Mouse (Mus musculus) liver, embryonic 12.5 days (tissue): ENCODE measurements around the gene Gm1604a. TPM values are rescaled to one million over a fixed set of nuclear protein-coding genes. Genes with fewer than 3 reads are reported as not detected.
"Not testable (repeated sequence)": the region's sequence is repeated elsewhere in the genome, so short reads cannot be mapped to it uniquely, and the experiment has no call there.

Source experiments
- ATAC-seq: fragments of 200-750 bp; cut with Nextera tagmentation; 2 replicates; pipeline ENCODE4 v1.8.0; 2017; ENCODE audit warnings: moderate number of reproducible peaks, mild to moderate bottlenecking, moderate library complexity
- H3K27ac ChIP-seq: fragments of 300-500 bp; sonication (generic); 2 replicates; pipeline ENCODE4 v1.5.1; 2016; ENCODE audit warnings: mild to moderate bottlenecking
- H3K27me3 ChIP-seq: fragments of 300-500 bp; sonication (generic); replicated peaks from 2 replicates; pipeline ENCODE4 v1.6.1; 2016; ENCODE audit warnings: mild to moderate bottlenecking, moderate library complexity
- H3K36me3 ChIP-seq: fragments of 300-500 bp; sonication (generic); 2 replicates; pipeline ENCODE4 v1.6.1; 2016; ENCODE audit warnings: mild to moderate bottlenecking, moderate library complexity
- H3K4me1 ChIP-seq: fragments of 300-500 bp; sonication (generic); 2 replicates; pipeline ENCODE4 v1.6.1; 2016
- H3K4me2 ChIP-seq: fragments of 300-500 bp; sonication (generic); 2 replicates; pipeline ENCODE4 v1.6.1; 2016; ENCODE audit warnings: mild to moderate bottlenecking, moderate library complexity
- H3K4me3 ChIP-seq: fragments of 300-500 bp; sonication (generic); 2 replicates; pipeline ENCODE4 v1.5.1; 2016; ENCODE audit warnings: mild to moderate bottlenecking, moderate library complexity
- H3K9ac ChIP-seq: fragments of 300-500 bp; sonication (generic); 2 replicates; pipeline ENCODE4 v1.6.1; 2016; ENCODE audit warnings: mild to moderate bottlenecking, moderate library complexity
- H3K9me3 ChIP-seq: fragments of 300-500 bp; sonication (generic); replicated peaks from 2 replicates; pipeline ENCODE4 v1.6.1; 2016; ENCODE audit warnings: mild to moderate bottlenecking, moderate library complexity
- WGBS: fragments of 180-500 bp; shearing (Covaris S2); methylation state at CpG from one replicate; pipeline ENCODE4 v1.1.7; 2016; ENCODE audit not compliant: insufficient replicate concordance; 5-methylcytosine and 5-hydroxymethylcytosine counted together
- polyA plus RNA-seq: library from polyadenylated mRNA; unstranded; fragments of >200 nt; fragmentation: Nextera tagmentation; extraction: Ambion mirVana; gene quantifications from 2 replicates; pipeline ENCODE4 v1.2.1, GENCODE M21; 2016

The Gm1604a gene
- polyA plus RNA-seq, 1 experiment from 2014 or later: not detected

DNA sequence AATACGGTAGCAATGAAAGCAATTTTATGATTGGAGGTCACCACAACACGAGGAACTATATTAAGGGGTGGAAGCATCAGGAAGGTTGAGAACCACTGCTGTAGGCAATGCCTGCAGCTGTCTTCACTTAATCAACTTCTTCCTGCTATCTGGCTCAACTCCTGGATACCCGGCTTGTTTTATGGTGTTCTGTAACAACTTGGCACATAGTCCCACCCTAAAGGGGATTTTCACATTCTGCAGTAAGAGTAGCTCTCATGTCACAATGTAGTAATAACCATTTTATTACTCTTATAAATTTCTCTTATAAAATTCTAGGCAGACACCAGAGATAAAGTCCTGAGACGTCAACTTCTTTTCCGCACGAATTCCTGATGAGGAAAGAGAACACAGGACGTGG is 15.9 kb upstream of the Gm1604a start:
- not testable (repeated sequence) for H3K4me1 ChIP-seq, H3K4me3 ChIP-seq, H3K9me3 ChIP-seq, H3K27ac ChIP-seq, H3K4me2 ChIP-seq, H3K27me3 ChIP-seq, H3K9ac ChIP-seq, ATAC-seq, H3K36me3 ChIP-seq
- WGBS: no CpG with 5 or more reads among the region's 7 CpGs

DNA sequence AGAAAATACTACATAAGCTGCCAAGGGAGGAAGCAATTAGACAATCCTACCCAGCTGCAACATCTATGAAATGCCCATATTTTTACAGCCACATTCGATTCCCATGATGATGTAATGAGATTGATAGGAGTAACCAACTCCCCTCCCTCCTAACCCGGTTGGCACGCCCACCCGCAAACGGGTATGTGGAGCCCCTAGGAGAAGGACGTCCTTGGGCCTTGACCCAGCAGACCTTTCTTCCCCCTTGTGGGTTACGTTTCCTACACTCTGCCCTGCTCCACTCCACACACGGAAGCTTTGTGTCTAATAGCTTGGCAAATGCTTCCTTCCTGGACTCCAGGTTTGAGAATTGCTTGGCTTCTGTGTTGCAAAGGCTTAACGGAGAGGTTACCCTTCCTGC is 15.5 kb upstream of the Gm1604a start:
- H3K4me3 ChIP-seq, H3K27me3 ChIP-seq, H3K9me3 ChIP-seq, ATAC-seq, H3K9ac ChIP-seq, H3K27ac ChIP-seq, H3K4me1 ChIP-seq, H3K4me2 ChIP-seq, H3K36me3 ChIP-seq: not testable (repeated sequence)
- WGBS: 33% methylated on average over 5 of the region's 9 CpGs

DNA sequence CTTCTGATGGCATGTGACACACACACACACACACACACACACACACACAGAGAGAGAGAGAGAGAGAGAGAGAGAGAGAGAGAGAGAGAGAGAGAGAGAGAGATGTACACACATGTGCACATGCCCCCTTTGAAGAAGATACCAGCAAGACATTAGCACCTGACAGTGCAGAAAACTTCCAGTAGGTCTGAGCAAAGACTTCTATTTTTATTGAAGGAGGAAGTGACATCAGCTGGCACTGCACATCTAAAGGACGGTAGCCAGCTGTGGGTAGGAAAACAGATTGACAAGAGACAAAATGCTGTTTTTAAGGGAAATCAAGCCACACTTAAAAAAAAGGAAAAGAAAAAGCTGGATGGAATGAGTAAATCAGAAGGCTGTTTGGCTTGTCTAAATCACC is 11.2 kb upstream of the Gm1604a start:
- H3K4me1 ChIP-seq, ATAC-seq, H3K4me2 ChIP-seq, H3K9me3 ChIP-seq, H3K36me3 ChIP-seq, H3K27ac ChIP-seq, H3K27me3 ChIP-seq, H3K9ac ChIP-seq, H3K4me3 ChIP-seq: not testable (repeated sequence)
- WGBS: no CpG with 5 or more reads among the region's 1 CpGs

DNA sequence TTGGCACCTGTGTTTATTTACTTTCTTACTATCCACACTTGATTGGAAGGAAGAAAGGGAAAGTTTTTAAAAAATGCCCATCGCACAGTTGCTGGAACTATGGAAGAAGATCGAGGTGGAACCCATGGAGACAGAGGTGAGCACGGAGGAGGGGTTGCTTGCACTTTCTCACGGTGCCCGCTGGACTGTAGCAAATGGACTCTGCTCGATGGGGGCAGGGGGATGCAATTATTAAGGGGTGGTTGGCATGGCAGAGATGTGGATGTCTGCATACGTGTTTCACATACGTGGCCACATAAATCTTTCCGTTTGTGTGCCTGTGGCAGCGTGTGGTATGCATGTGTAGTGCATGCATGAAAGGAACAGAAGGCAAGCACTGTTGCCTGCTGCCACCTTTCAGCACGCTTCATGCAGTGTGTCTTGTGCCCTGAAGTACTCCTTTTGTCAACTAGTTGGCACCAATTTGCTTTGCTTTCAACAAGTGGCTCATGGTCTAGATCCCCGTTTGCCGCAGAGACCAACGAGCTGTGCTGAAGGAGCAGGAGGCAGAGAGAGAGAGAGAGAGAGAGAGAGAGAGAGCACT is 487 bp downstream of the Gm1604a start:
- not testable (repeated sequence) for H3K9me3 ChIP-seq, H3K4me2 ChIP-seq, ATAC-seq, H3K27ac ChIP-seq, H3K27me3 ChIP-seq, H3K4me3 ChIP-seq, H3K9ac ChIP-seq, H3K4me1 ChIP-seq, H3K36me3 ChIP-seq
- WGBS: 61% methylated on average over 3 of the region's 14 CpGs

DNA sequence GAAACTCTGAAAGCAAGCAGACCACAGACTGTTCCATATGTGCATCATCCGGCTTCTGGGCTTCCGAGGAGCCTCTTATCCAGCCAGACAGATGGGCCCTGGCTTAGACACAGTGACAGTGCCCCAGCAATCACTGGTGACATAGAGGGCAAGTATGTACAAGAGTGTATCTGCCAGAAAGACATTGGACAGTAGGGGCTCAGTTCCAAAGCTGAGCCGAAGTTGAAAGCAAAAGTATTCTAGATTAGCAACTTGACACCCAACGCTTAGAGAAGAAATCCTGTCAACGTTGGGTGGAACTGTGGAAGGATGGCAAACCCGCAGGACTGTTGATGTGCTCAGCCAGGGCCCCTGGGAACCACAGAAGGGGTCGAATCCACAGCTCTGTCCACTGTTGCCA is 4.8 kb downstream of the Gm1604a start:
- H3K4me2 ChIP-seq, H3K9me3 ChIP-seq, H3K27me3 ChIP-seq, H3K36me3 ChIP-seq, H3K4me3 ChIP-seq, H3K9ac ChIP-seq, H3K27ac ChIP-seq, H3K4me1 ChIP-seq, ATAC-seq: not testable (repeated sequence)
- 62% methylated on average over 5 of the region's 7 CpGs for WGBS

DNA sequence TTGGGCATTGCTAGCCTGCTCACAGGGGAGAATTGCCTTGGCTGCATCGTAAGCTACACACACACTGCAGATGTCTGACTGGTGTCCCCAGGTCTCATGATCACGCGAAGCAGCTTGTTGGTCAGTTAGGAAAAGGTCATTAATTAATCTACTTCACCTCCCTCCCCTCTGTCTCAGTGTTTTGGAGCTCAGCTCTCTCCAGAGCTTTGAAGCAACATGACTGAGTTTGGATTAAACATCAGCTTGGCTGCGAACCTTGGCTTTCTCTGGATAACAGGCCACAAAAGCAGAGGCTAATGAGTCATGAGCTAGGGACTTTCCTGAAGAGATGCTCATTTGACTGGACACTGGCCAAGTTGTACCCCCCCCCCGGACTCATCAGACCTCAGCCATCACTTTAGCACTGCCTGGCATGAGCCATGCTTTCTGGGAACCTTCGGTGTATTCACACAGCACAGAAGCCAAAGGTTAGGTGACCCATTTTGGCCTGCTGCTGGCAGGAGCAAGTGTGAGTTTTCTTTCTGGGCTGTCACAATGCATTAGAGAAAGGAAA is 5.3 kb downstream of the Gm1604a start:
- H3K4me2 ChIP-seq, H3K9me3 ChIP-seq, H3K9ac ChIP-seq, H3K4me1 ChIP-seq, ATAC-seq, H3K4me3 ChIP-seq, H3K27ac ChIP-seq, H3K36me3 ChIP-seq, H3K27me3 ChIP-seq: not testable (repeated sequence)
- 54% methylated on average over 3 of the region's 6 CpGs for WGBS

DNA sequence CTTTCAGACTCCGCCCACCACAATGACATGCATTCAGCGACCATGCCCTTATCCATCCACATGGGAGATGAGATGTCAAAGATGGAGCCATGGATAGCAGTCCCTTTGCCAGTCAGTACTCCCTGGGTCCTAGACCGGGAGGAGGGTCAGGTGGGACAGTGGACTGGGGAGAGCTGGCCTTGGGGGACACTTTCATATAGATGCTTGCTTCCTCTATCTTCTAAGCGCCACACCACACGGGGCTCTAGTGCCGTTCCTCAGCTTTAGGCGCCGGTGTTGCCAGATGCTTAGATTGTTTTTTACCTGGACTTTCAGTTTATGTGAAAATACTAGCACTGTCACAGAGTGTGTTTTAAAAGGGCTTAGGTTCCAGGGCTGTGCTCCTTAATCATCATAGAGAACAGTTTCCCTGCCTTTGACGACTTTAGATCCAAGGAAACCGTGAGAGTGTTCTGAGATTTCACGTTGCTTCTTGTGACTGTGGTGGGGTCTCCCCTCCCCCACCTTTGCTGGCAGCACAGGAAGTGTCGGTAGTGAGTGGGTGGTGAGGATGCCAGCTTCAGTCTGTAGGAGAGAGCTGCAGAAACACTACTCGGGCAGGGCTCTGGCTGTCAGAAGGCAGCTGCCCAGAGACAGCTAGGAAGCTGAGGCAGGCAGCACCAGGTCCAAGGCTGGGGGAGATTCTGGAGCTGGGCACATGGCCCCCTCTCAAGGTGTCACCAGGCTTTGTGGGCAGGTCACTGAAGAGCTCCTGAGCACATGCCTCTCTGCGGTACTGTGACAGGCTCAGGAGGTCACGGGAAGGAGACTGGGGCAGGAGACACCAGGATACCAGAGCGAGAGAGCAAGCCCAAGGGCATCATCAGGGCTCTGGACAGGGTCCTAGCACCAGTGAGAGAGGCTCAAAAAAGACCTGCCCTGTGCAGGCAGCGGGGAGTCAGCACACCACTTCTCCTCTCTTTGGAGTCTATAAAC is 8.1 kb downstream of the Gm1604a start:
- H3K4me2 ChIP-seq, H3K27ac ChIP-seq, H3K36me3 ChIP-seq, H3K27me3 ChIP-seq, H3K9ac ChIP-seq, ATAC-seq, H3K4me3 ChIP-seq, H3K4me1 ChIP-seq, H3K9me3 ChIP-seq: not testable (repeated sequence)
- 40% methylated on average over 3 of the region's 17 CpGs for WGBS

DNA sequence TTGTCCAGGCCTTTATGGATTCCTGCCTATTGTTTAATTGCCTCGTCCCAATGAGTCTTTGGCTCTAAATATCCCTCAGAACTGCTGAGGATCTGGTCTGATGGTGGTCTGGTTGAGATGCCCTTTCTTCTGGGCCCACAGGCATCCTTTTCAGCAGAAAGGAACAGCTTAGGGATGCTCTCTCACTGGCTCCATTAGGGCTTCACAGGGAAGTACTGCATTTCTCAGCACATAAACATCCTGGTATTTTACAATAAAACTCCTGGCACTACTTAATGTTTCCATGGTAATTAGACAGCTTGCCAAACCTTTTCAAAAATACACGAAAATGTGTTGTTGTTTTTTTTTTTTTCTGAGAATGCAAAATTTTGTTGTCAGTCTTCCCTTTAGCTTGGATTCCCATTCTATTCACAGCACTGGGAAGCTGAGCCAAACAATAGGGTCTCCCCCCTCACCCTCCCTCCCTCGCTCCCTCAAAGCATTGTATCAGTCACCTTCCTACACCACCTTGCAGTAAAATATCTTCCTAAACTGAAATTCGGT is 43.7 kb downstream of the Gm1604a start:
- H3K36me3 ChIP-seq, H3K4me2 ChIP-seq, H3K27me3 ChIP-seq, H3K9me3 ChIP-seq, H3K4me3 ChIP-seq, H3K9ac ChIP-seq, ATAC-seq, H3K27ac ChIP-seq, H3K4me1 ChIP-seq: not testable (repeated sequence)
- WGBS: 41% methylated on average over 3 of the region's 4 CpGs

DNA sequence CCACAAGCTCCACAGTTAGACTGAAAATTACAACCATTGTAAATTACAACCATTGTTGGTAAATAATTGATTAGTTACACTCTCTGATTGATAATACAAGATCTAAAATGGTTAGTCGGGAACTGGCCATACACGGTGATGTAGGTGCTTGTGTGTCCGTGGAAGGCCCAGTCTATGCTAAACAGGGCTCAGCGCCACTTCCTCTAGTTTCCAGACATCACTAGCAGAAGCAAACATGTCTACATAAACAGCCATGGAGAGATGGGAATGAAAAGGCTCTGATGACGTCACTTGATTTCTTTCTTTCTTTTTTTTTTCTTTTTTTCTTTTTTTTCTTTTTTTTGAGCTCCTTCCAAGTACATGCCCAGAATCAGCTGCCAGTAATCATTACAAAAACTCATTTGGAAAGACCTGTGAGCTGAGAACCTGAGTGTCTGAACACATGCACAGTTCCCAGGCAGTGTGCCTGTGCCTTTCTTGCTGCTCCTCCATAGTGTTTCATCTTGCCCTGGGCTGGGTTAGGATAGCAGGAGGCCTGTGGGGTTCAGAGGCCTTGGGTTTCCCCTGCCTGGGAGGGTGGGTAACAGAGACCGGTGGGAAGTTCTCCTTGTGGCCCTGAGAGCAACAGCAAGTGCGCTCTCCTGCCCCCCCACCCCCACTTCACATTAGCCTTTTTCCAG is 44.3 kb downstream of the Gm1604a start:
- H3K27ac ChIP-seq, H3K9me3 ChIP-seq, H3K27me3 ChIP-seq, H3K4me2 ChIP-seq, ATAC-seq, H3K9ac ChIP-seq, H3K4me1 ChIP-seq, H3K4me3 ChIP-seq, H3K36me3 ChIP-seq: not testable (repeated sequence)
- WGBS: 70% methylated on average over 5 of the region's 7 CpGs

DNA sequence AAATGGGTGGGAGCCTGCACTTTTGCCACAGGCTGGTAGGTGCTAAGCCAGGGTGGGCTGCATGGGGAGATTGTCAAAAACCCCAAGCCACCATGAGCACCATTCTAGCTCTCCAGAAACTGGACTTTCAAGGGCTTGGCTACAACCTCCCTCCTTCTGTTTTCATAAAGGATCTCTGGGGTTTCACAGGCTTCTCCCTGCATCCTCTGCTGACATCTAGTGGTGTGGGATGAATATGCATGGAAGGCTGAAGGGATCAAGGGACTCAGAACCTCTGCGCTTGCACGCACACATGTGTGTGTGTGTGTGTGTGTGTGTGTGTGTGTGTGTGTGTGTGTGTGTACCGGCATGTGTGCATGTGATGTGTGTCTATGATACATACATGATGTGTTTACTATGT is 49.1 kb downstream of the Gm1604a start:
- not testable (repeated sequence) for H3K27ac ChIP-seq, H3K4me3 ChIP-seq, H3K36me3 ChIP-seq, H3K27me3 ChIP-seq, H3K4me2 ChIP-seq, H3K9me3 ChIP-seq, H3K9ac ChIP-seq, ATAC-seq, H3K4me1 ChIP-seq
- 44% methylated on average over 3 of the region's 3 CpGs for WGBS

DNA sequence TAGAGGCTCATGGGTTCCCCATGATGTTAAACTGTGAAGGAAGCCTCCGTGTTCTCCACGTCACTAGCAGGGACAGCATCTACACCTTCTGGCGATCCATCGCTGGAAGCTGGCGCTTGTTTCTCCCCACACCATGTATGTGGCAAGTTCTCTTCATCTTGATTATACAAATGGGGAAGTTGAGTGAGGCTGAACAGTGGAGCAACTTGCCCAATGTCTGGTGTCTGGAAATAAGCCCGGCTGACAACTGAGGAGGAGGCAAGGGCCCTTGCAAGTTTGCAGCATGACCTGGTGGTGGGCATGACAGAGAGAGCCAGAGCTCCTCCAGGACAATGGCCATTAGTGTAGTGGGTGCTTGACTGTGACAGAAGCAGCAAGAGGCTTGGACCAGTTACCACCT is 50.2 kb downstream of the Gm1604a start:
- not testable (repeated sequence) for H3K9ac ChIP-seq, H3K9me3 ChIP-seq, H3K4me3 ChIP-seq, H3K36me3 ChIP-seq, H3K27ac ChIP-seq, ATAC-seq, H3K27me3 ChIP-seq, H3K4me1 ChIP-seq, H3K4me2 ChIP-seq
- 59% methylated on average over 5 of the region's 6 CpGs for WGBS

DNA sequence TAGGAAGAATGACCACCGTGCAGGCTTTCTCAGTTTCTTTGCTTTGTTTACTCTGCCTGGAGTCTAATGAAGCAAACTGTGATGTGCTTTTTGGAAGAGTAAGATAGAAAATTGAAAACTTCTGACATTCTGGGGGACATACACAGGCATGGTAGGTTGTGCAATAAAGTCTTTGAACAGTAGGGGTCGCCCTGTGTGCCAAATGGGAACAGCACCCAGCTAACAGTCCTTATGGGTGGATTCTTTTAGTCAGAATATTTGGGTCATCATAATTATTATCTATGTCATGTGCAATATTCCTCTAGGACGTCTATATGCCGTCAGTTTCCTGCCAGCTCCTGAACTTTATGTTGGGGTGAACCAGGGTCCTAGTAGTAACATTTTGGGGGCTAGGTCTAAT is 54.2 kb downstream of the Gm1604a start:
- not testable (repeated sequence) for H3K4me3 ChIP-seq, H3K4me2 ChIP-seq, H3K27ac ChIP-seq, H3K27me3 ChIP-seq, H3K4me1 ChIP-seq, H3K36me3 ChIP-seq, ATAC-seq, H3K9ac ChIP-seq, H3K9me3 ChIP-seq
- WGBS: 0% methylated on average over 1 of the region's 4 CpGs
